Mouse (Mus musculus): ENCODE measurements around the gene Cpeb2.

- TF ChIP-seq CTCF (IDR thresholded peaks at IDR 0.05; ENCODE audit: low read depth), result no peak
- TF ChIP-seq EP300 (optimal IDR thresholded peaks at IDR 0.05), result no peak
Measured at GRCm38 (mm10) chr5:43309961-43310360, 77.0 kb downstream of the Cpeb2 start.
